Mouse (Mus musculus): ENCODE measurements around the gene Cc2d2a. TPM values are rescaled to one million over a fixed set of nuclear protein-coding genes. Genes with fewer than 3 reads are reported as not detected.

The Cc2d2a gene
- polyA plus RNA-seq, 1 experiment from 2014 or later, result 8.6 TPM

- ATAC-seq (ENCODE audit: low read depth), result no peak
- H3K27me3 ChIP-seq (ENCODE audit: control insufficient read depth, insufficient read depth, low read length), result no peaks in the 10 kb centered on the region
- no peaks in the 10 kb centered on the region for H3K9me3 ChIP-seq (ENCODE audit: control insufficient read depth, low read length)
- WGBS, result 84% methylated on average over 5 of the region's 5 CpGs
- H3K27ac ChIP-seq (ENCODE audit: low read depth, low read length), result no peak overlapping the region
- H3K36me3 ChIP-seq (ENCODE audit: control insufficient read depth, insufficient read depth, low read length), result peaks cover 2% of the 10 kb centered on the region; the same call in 1 of the 2 replicates
- no peak overlapping the region for H3K4me3 ChIP-seq (ENCODE audit: low read depth, low read length)
- no peak overlapping the region for H3K9ac ChIP-seq (replicated peaks; ENCODE audit: low read depth, low read length)
- H3K4me1 ChIP-seq (ENCODE audit: control insufficient read depth, insufficient read depth, low read length), result no peaks in the 10 kb centered on the region
- no peak overlapping the region for H3K4me2 ChIP-seq (ENCODE audit: low read depth, low read length)
These were observed 59.6 kb downstream of the Cc2d2a start for GRCm38 (mm10) chr5:43721538-43722451.

- H3K4me1 ChIP-seq (ENCODE audit: control insufficient read depth, insufficient read depth, low read length), result no peaks in the 10 kb centered on the region
- H3K27me3 ChIP-seq (ENCODE audit: control insufficient read depth, insufficient read depth, low read length), result no peaks in the 10 kb centered on the region
- no peak overlapping the region for H3K4me3 ChIP-seq (ENCODE audit: low read depth, low read length)
- peaks cover 2% of the 10 kb centered on the region; the same call in 1 of the 2 replicates for H3K36me3 ChIP-seq (ENCODE audit: control insufficient read depth, insufficient read depth, low read length)
- ATAC-seq (ENCODE audit: low read depth), result no peak
- H3K9ac ChIP-seq (replicated peaks; ENCODE audit: low read depth, low read length), result no peak overlapping the region
- no peaks in the 10 kb centered on the region for H3K9me3 ChIP-seq (ENCODE audit: control insufficient read depth, low read length)
- WGBS, result 94% methylated on average over 6 of the region's 6 CpGs
- H3K27ac ChIP-seq (ENCODE audit: low read depth, low read length), result no peak overlapping the region
- H3K4me2 ChIP-seq (ENCODE audit: low read depth, low read length), result no peak overlapping the region
These were observed 60.3 kb downstream of the Cc2d2a start for GRCm38 (mm10) chr5:43722452-43722783.

GRCm38 (mm10) chr5:43723830-43724229 lies 61.7 kb downstream of the Cc2d2a start:
- no peak overlapping the region for H3K9ac ChIP-seq (replicated peaks; ENCODE audit: low read depth, low read length)
- H3K4me1 ChIP-seq (ENCODE audit: control insufficient read depth, insufficient read depth, low read length), result no peaks in the 10 kb centered on the region
- no peak overlapping the region for H3K27ac ChIP-seq (ENCODE audit: low read depth, low read length)
- no peak overlapping the region for H3K4me3 ChIP-seq (ENCODE audit: low read depth, low read length)
- ATAC-seq (ENCODE audit: low read depth), result no peak
- H3K9me3 ChIP-seq (ENCODE audit: control insufficient read depth, low read length), result no peaks in the 10 kb centered on the region
- no peaks in the 10 kb centered on the region for H3K27me3 ChIP-seq (ENCODE audit: control insufficient read depth, insufficient read depth, low read length)
- 88% methylated on average over 7 of the region's 7 CpGs for WGBS
- H3K4me2 ChIP-seq (ENCODE audit: low read depth, low read length), result no peak overlapping the region
- peaks cover 2% of the 10 kb centered on the region; the same call in 1 of the 2 replicates for H3K36me3 ChIP-seq (ENCODE audit: control insufficient read depth, insufficient read depth, low read length)

- no peak for ATAC-seq (ENCODE audit: low read depth)
- no peaks in the 10 kb centered on the region for H3K4me1 ChIP-seq (ENCODE audit: control insufficient read depth, insufficient read depth, low read length)
- H3K27me3 ChIP-seq (ENCODE audit: control insufficient read depth, insufficient read depth, low read length), result no peaks in the 10 kb centered on the region
- H3K27ac ChIP-seq (ENCODE audit: low read depth, low read length), result no peak overlapping the region
- 86% methylated on average over 11 of the region's 11 CpGs for WGBS
- H3K9ac ChIP-seq (replicated peaks; ENCODE audit: low read depth, low read length), result no peak overlapping the region
- no peak overlapping the region for H3K4me3 ChIP-seq (ENCODE audit: low read depth, low read length)
- H3K4me2 ChIP-seq (ENCODE audit: low read depth, low read length), result no peak overlapping the region
- H3K36me3 ChIP-seq (ENCODE audit: control insufficient read depth, insufficient read depth, low read length), result peaks cover 2% of the 10 kb centered on the region; the same call in 1 of the 2 replicates
- H3K9me3 ChIP-seq (ENCODE audit: control insufficient read depth, low read length), result no peaks in the 10 kb centered on the region
These were observed 66.4 kb downstream of the Cc2d2a start for GRCm38 (mm10) chr5:43728375-43729165.

- Histone ChIP-seq H3K27me3 (ENCODE audit: control insufficient read depth, insufficient read depth, low read length) (no peaks in the 10 kb centered on the region), H3K4me1 (ENCODE audit: control insufficient read depth, insufficient read depth, low read length) (no peaks in the 10 kb centered on the region), H3K4me3 (ENCODE audit: low read depth, low read length) (no peak overlapping the region), H3K9me3 (ENCODE audit: control insufficient read depth, low read length) (no peaks in the 10 kb centered on the region), H3K27ac (ENCODE audit: low read depth, low read length) (no peak overlapping the region), H3K4me2 (ENCODE audit: low read depth, low read length) (no peak overlapping the region), H3K36me3 (ENCODE audit: control insufficient read depth, insufficient read depth, low read length) (peaks cover 1% of the 10 kb centered on the region), H3K9ac (replicated peaks; ENCODE audit: low read depth, low read length) (no peak overlapping the region)
- WGBS, result 64% methylated on average over 8 of the region's 8 CpGs
- ATAC-seq (ENCODE audit: low read depth), result no peak
These were observed 70.2 kb downstream of the Cc2d2a start for GRCm38 (mm10) chr5:43732381-43732780.

GRCm38 (mm10) chr5:43744187-43744586 lies 82.0 kb downstream of the Cc2d2a start:
- H3K27me3 ChIP-seq (ENCODE audit: control insufficient read depth, insufficient read depth, low read length), result no peaks in the 10 kb centered on the region
- no peak overlapping the region for H3K9ac ChIP-seq (replicated peaks; ENCODE audit: low read depth, low read length)
- H3K4me1 ChIP-seq (ENCODE audit: control insufficient read depth, insufficient read depth, low read length), result no peaks in the 10 kb centered on the region
- WGBS, result 98% methylated on average over 1 of the region's 1 CpGs
- no peaks in the 10 kb centered on the region for H3K9me3 ChIP-seq (ENCODE audit: control insufficient read depth, low read length)
- ATAC-seq (ENCODE audit: low read depth), result no peak
- H3K27ac ChIP-seq (ENCODE audit: low read depth, low read length), result no peak overlapping the region
- no peak overlapping the region for H3K4me2 ChIP-seq (ENCODE audit: low read depth, low read length)
- peaks cover 6% of the 10 kb centered on the region; the same call in 1 of the 2 replicates for H3K36me3 ChIP-seq (ENCODE audit: control insufficient read depth, insufficient read depth, low read length)
- no peak overlapping the region for H3K4me3 ChIP-seq (ENCODE audit: low read depth, low read length)

GRCm38 (mm10) chr5:43745156-43745555 lies 83.0 kb downstream of the Cc2d2a start:
- Histone ChIP-seq H3K9ac (replicated peaks; ENCODE audit: low read depth, low read length) (no peak overlapping the region), H3K4me3 (ENCODE audit: low read depth, low read length) (no peak overlapping the region), H3K27ac (ENCODE audit: low read depth, low read length) (no peak overlapping the region), H3K9me3 (ENCODE audit: control insufficient read depth, low read length) (no peaks in the 10 kb centered on the region), H3K36me3 (ENCODE audit: control insufficient read depth, insufficient read depth, low read length) (peaks cover 6% of the 10 kb centered on the region; the same call in 1 of the 2 replicates), H3K27me3 (ENCODE audit: control insufficient read depth, insufficient read depth, low read length) (no peaks in the 10 kb centered on the region), H3K4me2 (ENCODE audit: low read depth, low read length) (no peak overlapping the region), H3K4me1 (ENCODE audit: control insufficient read depth, insufficient read depth, low read length) (no peaks in the 10 kb centered on the region)
- WGBS, result 46% methylated on average over 5 of the region's 5 CpGs
- ATAC-seq (ENCODE audit: low read depth), result no peak

- 89% methylated on average over 4 of the region's 4 CpGs for WGBS
- H3K27me3 ChIP-seq (ENCODE audit: control insufficient read depth, insufficient read depth, low read length), result no peaks in the 10 kb centered on the region
- no peak overlapping the region for H3K4me2 ChIP-seq (ENCODE audit: low read depth, low read length)
- no peaks in the 10 kb centered on the region for H3K4me1 ChIP-seq (ENCODE audit: control insufficient read depth, insufficient read depth, low read length)
- no peak for ATAC-seq (ENCODE audit: low read depth)
- H3K36me3 ChIP-seq (ENCODE audit: control insufficient read depth, insufficient read depth, low read length), result peaks cover 6% of the 10 kb centered on the region; the same call in 1 of the 2 replicates
- H3K9me3 ChIP-seq (ENCODE audit: control insufficient read depth, low read length), result no peaks in the 10 kb centered on the region
- no peak overlapping the region for H3K4me3 ChIP-seq (ENCODE audit: low read depth, low read length)
- no peak overlapping the region for H3K9ac ChIP-seq (replicated peaks; ENCODE audit: low read depth, low read length)
- H3K27ac ChIP-seq (ENCODE audit: low read depth, low read length), result no peak overlapping the region
These were observed 85.9 kb downstream of the Cc2d2a start for GRCm38 (mm10) chr5:43748039-43748438.

GRCm38 (mm10) chr5:43749092-43749491 lies 86.9 kb downstream of the Cc2d2a start:
- Histone ChIP-seq H3K9me3 (ENCODE audit: control insufficient read depth, low read length) (no peaks in the 10 kb centered on the region), H3K4me1 (ENCODE audit: control insufficient read depth, insufficient read depth, low read length) (no peaks in the 10 kb centered on the region), H3K36me3 (ENCODE audit: control insufficient read depth, insufficient read depth, low read length) (0 out of 2 replicates have a peak, but pooled peaks cover 4% of the 10 kb centered on the region), H3K27me3 (ENCODE audit: control insufficient read depth, insufficient read depth, low read length) (no peaks in the 10 kb centered on the region), H3K9ac (replicated peaks; ENCODE audit: low read depth, low read length) (no peak overlapping the region), H3K27ac (ENCODE audit: low read depth, low read length) (no peak overlapping the region), H3K4me3 (ENCODE audit: low read depth, low read length) (no peak overlapping the region), H3K4me2 (ENCODE audit: low read depth, low read length) (no peak overlapping the region)
- WGBS, result 85% methylated on average over 3 of the region's 3 CpGs
- no peak for ATAC-seq (ENCODE audit: low read depth)

Measured in neural tube, embryonic 14.5 days (tissue).